23 mouse cellular contexts compared by ENCODE assay signal in genomic region chr7:88229051-88229450, GRCm38 (mm10). TPM values are rescaled to one million over a fixed set of nuclear protein-coding genes. Genes with fewer than 3 reads are reported as not detected.
DNase-seq lines count a peak whose midpoint lies in the region; ATAC-seq and TF ChIP-seq lines count a peak whose summit lies in the region.
"Had no signal": no experiment of that assay in that cellular context is flagged by ENCODE, and none has a peak within 500 bp of the region (broad histone marks: within the 10 kb centered on the region; RNA-seq: fewer than 3 reads in every experiment).

No protein-coding gene starts in this region.

- H3K27ac ChIP-seq in spleen, adult 2 months (ENCODE audit: insufficient read depth, low read length), result peak overlapping the region; percentile 84; the same call in 1 of the 2 replicates
- no peak overlapping the region for H3K27ac ChIP-seq in midbrain, embryonic 15.5 days
- H3K27ac ChIP-seq: embryonic facial prominence, embryonic 13.5 days; embryonic facial prominence, embryonic 15.5 days; forebrain, embryonic 13.5 days; forebrain, embryonic 15.5 days had no signal

- no peak overlapping the region for H3K4me2 ChIP-seq in midbrain, embryonic 15.5 days
- H3K4me2 ChIP-seq: embryonic facial prominence, embryonic 13.5 days; embryonic facial prominence, embryonic 15.5 days; forebrain, embryonic 13.5 days; forebrain, embryonic 15.5 days had no signal

- no peak for TF ChIP-seq CTCF in spleen, adult 2 months (IDR thresholded peaks at IDR 0.05; ENCODE audit: extremely low read depth, insufficient read depth, insufficient read length, insufficient replicate concordance)

- peaks cover 6% of the 10 kb centered on the region for H3K4me1 ChIP-seq in spleen, adult 2 months (ENCODE audit: control insufficient read depth, insufficient read depth, insufficient read length)
- H3K4me1 ChIP-seq in midbrain, embryonic 15.5 days, result no peaks in the 10 kb centered on the region
- H3K4me1 ChIP-seq: embryonic facial prominence, embryonic 13.5 days; embryonic facial prominence, embryonic 15.5 days; forebrain, embryonic 13.5 days; forebrain, embryonic 15.5 days had no signal

- TF ChIP-seq POLR2A in spleen, adult 2 months (IDR thresholded peaks at IDR 0.05; ENCODE audit: low read depth, low read length), result no peak

- no peak overlapping the region for H3K4me3 ChIP-seq in spleen, adult 2 months (ENCODE audit: extremely low read depth, insufficient read depth, insufficient read length)
- no peak overlapping the region for H3K4me3 ChIP-seq in midbrain, embryonic 15.5 days
- H3K4me3 ChIP-seq: embryonic facial prominence, embryonic 13.5 days; embryonic facial prominence, embryonic 15.5 days; erythroblast, embryonic 14.5 days; forebrain, embryonic 13.5 days; forebrain, embryonic 15.5 days had no signal

- H3K36me3 ChIP-seq in spleen, adult 2 months (ENCODE audit: control insufficient read depth, insufficient read depth, low read length), result no peaks in the 10 kb centered on the region
- H3K36me3 ChIP-seq in midbrain, embryonic 15.5 days (replicated peaks), result no peaks in the 10 kb centered on the region
- H3K36me3 ChIP-seq: embryonic facial prominence, embryonic 13.5 days; embryonic facial prominence, embryonic 15.5 days; forebrain, embryonic 15.5 days had no signal

- WGBS in spleen, adult 2 months, result 24% methylated on average over 2 of the region's 2 CpGs
- 73% methylated on average over 2 of the region's 2 CpGs for WGBS in midbrain, embryonic 15.5 days

- DNase-seq in spleen, adult 2 months (ENCODE audit: low read depth in 1 of 2, low spot score in 2 of 2), result no peak
- no peak for DNase-seq in spleen, postnatal 4 days (ENCODE audit: low spot score in 2 of 2)
- DNase-seq in layer of hippocampus, adult 18-20 months (ENCODE audit: low spot score in 2 of 2), result no peak
- DNase-seq: adrenal gland, adult 2 months; adrenal gland, postnatal 10 days; adrenal gland, postnatal 25 days; cerebellum, adult 11 months; cerebellum, adult 18-20 months; cerebellum, adult 8-10 months; cerebellum, adult 9-11 months; cerebellum, postnatal 14 days; cerebellum, postnatal 36 days; embryo, embryonic 11 days; forebrain, postnatal 0 days had no signal

- no peaks in the 10 kb centered on the region for H3K9me3 ChIP-seq in midbrain, embryonic 15.5 days
- H3K9me3 ChIP-seq: embryonic facial prominence, embryonic 13.5 days; embryonic facial prominence, embryonic 15.5 days; forebrain, embryonic 13.5 days; forebrain, embryonic 15.5 days had no signal

- peak; percentile 38; the same call in 1 of the 2 replicates for ATAC-seq in neutrophil, adult 5-6 weeks (ENCODE audit: extremely low read depth, insufficient number of reproducible peaks, low FRiP score, poor library complexity, severe bottlenecking)
- no peak for ATAC-seq in midbrain, embryonic 15.5 days (replicated peaks)
- ATAC-seq: activated CD4-positive, CD25-positive, alpha-beta regulatory T cell, adult 4 months; forebrain, embryonic 13.5 days; forebrain, embryonic 15.5 days; forebrain, postnatal 0 days; Patski had no signal

- no peaks in the 10 kb centered on the region for H3K27me3 ChIP-seq in spleen, adult 2 months (ENCODE audit: control insufficient read depth, insufficient read depth, low read length)
- H3K27me3 ChIP-seq in midbrain, embryonic 15.5 days (replicated peaks), result no peaks in the 10 kb centered on the region
- H3K27me3 ChIP-seq: embryonic facial prominence, embryonic 13.5 days; embryonic facial prominence, embryonic 15.5 days; forebrain, embryonic 13.5 days; forebrain, embryonic 15.5 days; Patski had no signal

- H3K9ac ChIP-seq in midbrain, embryonic 15.5 days, result no peak overlapping the region
- H3K9ac ChIP-seq: embryonic facial prominence, embryonic 13.5 days; embryonic facial prominence, embryonic 15.5 days; forebrain, embryonic 13.5 days; forebrain, embryonic 15.5 days; forebrain, postnatal 0 days had no signal

RNA-seq across cellular contexts. Expression of gene Ctsc, which starts 48.8 kb away (rescaled TPM):
- polyA plus RNA-seq in spleen, adult 2 months (2012; rRNA removed), result 136 and 137 TPM in 2 replicates
- 146 and 151 TPM in 2 replicates for total RNA-seq in neutrophil, adult 5-6 weeks (2017)
- polyA plus RNA-seq in midbrain, embryonic 15.5 days (2015; fragmentation: Nextera tagmentation; extraction: Ambion mirVana), result 15.5 and 17.6 TPM in 2 replicates
- 10 to 100 TPM; 14.7 to 15.3 TPM for total RNA-seq in layer of hippocampus, adult 18-20 months (2021)
